Mouse (Mus musculus) cerebellum, adult 2 months (tissue): ENCODE measurements at regions not wholly inside any gene's neighbourhood (a gene's known extent, or its start where the extent isn't known, plus 50 kb on each side); places are given as distances from the start of the nearest gene placed in this dataset.

ENCODE experiments used
- CTCF ChIP-seq: fragments of 200-500 bp; IDR thresholded peaks from 2 replicates; pipeline ENCODE4 v1.5.1; 2011; ENCODE audit warnings: low read depth, mild to moderate bottlenecking, control low read depth, low read length, moderate library complexity, borderline replicate concordance; ENCODE audit not compliant: insufficient read depth
- POLR2A ChIP-seq: fragments of 200-500 bp; IDR thresholded peaks from 2 replicates; pipeline ENCODE4 v1.6.1; 2011; ENCODE audit warnings: low read length, control low read depth, borderline replicate concordance; ENCODE audit not compliant: insufficient read depth

- TF ChIP-seq CTCF (peak; percentile 28; the same call in 1 of the 2 replicates), POLR2A (no peak)
These were observed 159.7 kb upstream of the Igsf21 start for GRCm38 (mm10) chr4:140405993-140406881.
